Mouse (Mus musculus): Measurements from ENCODE around the gene Mtcl1. TPM values are rescaled to one million over a fixed set of nuclear protein-coding genes. Genes with fewer than 3 reads are reported as not detected.

The Mtcl1 gene
- polyA plus RNA-seq, 1 experiment from 2014 or later = 0.21 TPM

DNA sequence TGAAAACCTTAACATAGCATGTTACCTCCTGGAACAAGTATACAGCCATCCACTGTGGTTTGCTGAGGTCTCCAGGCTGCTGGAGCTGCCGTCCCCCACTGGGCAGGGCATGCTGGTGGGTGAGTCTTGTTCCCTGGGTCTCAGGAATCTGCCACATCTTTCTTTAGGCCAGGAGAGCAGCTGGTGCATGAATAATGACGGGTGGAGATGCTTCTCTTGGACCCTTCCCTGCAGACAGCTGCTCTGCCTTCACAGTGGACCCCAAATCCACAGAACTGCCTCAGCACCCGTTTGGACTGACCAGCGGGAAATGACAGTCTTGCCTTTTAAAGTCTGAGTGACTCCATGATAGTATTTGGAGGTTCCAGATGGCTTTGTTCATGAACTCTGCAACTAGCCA lies 114.7 kb downstream of the Mtcl1 start:
- 50% methylated on average over 4 of the region's 4 CpGs for WGBS (ENCODE audit: insufficient replicate concordance)
- Histone ChIP-seq H3K4me3 (ENCODE audit: low read depth, low read length) (no peak overlapping the region), H3K9ac (ENCODE audit: low read depth, low read length) (no peak overlapping the region), H3K4me2 (ENCODE audit: low read depth, low read length) (no peak overlapping the region), H3K27ac (ENCODE audit: low read length) (no peak overlapping the region), H3K36me3 (ENCODE audit: control insufficient read depth, insufficient read depth) (no peaks in the 10 kb centered on the region), H3K27me3 (ENCODE audit: control insufficient read depth, insufficient read depth, low read depth, low read length) (no peaks in the 10 kb centered on the region), H3K4me1 (ENCODE audit: control insufficient read depth, low read depth, low read length) (no peaks in the 10 kb centered on the region), H3K9me3 (replicated peaks; ENCODE audit: control insufficient read depth, low read length) (no peaks in the 10 kb centered on the region)
- ATAC-seq (ENCODE audit: low read depth) = no peak

DNA sequence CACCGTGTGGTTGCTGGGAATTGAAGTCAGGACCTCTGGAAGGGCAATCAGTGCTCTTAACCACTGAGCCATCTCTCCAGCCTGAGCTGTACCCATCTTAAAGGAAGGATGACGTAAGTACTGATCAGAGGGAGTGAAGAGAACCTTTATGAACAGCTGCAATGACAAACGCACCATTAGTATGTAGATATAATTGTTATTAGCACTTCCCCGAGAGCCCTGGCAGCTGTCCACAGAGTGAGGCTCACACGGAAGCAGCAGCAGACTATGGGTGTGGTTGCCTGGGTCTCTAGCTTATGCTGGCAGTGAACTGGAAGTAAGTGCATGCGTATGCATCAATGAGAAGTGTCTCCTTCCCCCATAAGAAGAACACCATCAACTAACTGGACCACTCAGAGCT lies 118.3 kb downstream of the Mtcl1 start:
- H3K4me3 ChIP-seq (ENCODE audit: low read depth, low read length) = no peak overlapping the region
- H3K4me2 ChIP-seq (ENCODE audit: low read depth, low read length) = no peak overlapping the region
- H3K9me3 ChIP-seq (replicated peaks; ENCODE audit: control insufficient read depth, low read length) = no peaks in the 10 kb centered on the region
- no peak overlapping the region for H3K9ac ChIP-seq (ENCODE audit: low read depth, low read length)
- no peaks in the 10 kb centered on the region for H3K36me3 ChIP-seq (ENCODE audit: control insufficient read depth, insufficient read depth)
- H3K4me1 ChIP-seq (ENCODE audit: control insufficient read depth, low read depth, low read length) = no peaks in the 10 kb centered on the region
- H3K27me3 ChIP-seq (ENCODE audit: control insufficient read depth, insufficient read depth, low read depth, low read length) = no peaks in the 10 kb centered on the region
- H3K27ac ChIP-seq (ENCODE audit: low read length) = no peak overlapping the region
- 59% methylated on average over 6 of the region's 6 CpGs for WGBS (ENCODE audit: insufficient replicate concordance)
- ATAC-seq (ENCODE audit: low read depth) = no peak

DNA sequence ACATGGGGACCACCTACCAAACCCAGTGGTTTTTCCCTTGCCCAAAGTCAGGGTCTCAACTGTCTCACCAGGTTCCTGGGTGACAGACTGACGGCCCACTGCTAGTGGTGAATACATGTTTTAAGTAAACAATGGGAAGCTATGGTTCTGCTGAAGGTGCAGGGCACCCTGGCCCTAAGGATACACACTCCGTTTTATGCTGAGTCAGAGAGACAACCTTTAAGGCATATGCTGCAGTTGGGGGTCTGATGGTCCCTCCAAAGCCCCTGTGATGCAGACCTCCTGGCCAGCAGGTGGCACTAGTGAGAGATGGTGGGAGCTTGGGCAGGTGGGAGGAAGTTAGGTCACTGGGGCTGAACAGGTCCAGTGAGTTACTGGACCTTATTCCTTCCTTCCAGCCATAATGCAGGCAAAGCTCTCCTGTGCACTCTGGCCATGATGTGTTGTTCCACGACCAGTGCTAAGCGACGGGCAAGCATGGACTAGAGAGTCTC lies 123.0 kb downstream of the Mtcl1 start:
- Histone ChIP-seq H3K27me3 (ENCODE audit: control insufficient read depth, insufficient read depth, low read depth, low read length) (no peaks in the 10 kb centered on the region), H3K27ac (ENCODE audit: low read length) (no peak overlapping the region), H3K9me3 (replicated peaks; ENCODE audit: control insufficient read depth, low read length) (no peaks in the 10 kb centered on the region), H3K9ac (ENCODE audit: low read depth, low read length) (no peak overlapping the region), H3K4me2 (ENCODE audit: low read depth, low read length) (no peak overlapping the region), H3K4me1 (ENCODE audit: control insufficient read depth, low read depth, low read length) (no peaks in the 10 kb centered on the region), H3K36me3 (ENCODE audit: control insufficient read depth, insufficient read depth) (no peaks in the 10 kb centered on the region), H3K4me3 (ENCODE audit: low read depth, low read length) (no peak overlapping the region)
- ATAC-seq (ENCODE audit: low read depth) = no peak
- WGBS (ENCODE audit: insufficient replicate concordance) = 68% methylated on average over 5 of the region's 5 CpGs

DNA sequence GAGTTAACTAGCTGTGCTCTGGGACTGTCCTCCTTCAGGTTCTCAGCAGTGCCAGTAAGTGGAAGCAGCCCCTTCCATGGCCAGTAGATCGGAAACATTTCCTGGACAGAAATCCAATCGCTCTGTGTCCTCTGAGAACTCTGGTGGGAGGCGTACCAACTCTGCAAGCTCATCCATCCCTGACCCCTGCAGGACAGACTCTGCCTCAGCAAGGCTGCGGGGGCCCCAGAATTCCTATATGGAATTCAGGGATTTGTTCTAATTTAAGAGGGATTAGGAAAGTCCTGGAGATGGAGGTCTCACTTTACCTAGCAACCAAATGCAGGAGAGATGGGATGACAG lies 123.4 kb downstream of the Mtcl1 start:
- no peaks in the 10 kb centered on the region for H3K9me3 ChIP-seq (replicated peaks; ENCODE audit: control insufficient read depth, low read length)
- H3K4me3 ChIP-seq (ENCODE audit: low read depth, low read length) = no peak overlapping the region
- WGBS (ENCODE audit: insufficient replicate concordance) = 66% methylated on average over 4 of the region's 4 CpGs
- no peak for ATAC-seq (ENCODE audit: low read depth)
- no peak overlapping the region for H3K27ac ChIP-seq (ENCODE audit: low read length)
- no peaks in the 10 kb centered on the region for H3K4me1 ChIP-seq (ENCODE audit: control insufficient read depth, low read depth, low read length)
- H3K27me3 ChIP-seq (ENCODE audit: control insufficient read depth, insufficient read depth, low read depth, low read length) = no peaks in the 10 kb centered on the region
- no peak overlapping the region for H3K9ac ChIP-seq (ENCODE audit: low read depth, low read length)
- no peaks in the 10 kb centered on the region for H3K36me3 ChIP-seq (ENCODE audit: control insufficient read depth, insufficient read depth)
- H3K4me2 ChIP-seq (ENCODE audit: low read depth, low read length) = no peak overlapping the region

DNA sequence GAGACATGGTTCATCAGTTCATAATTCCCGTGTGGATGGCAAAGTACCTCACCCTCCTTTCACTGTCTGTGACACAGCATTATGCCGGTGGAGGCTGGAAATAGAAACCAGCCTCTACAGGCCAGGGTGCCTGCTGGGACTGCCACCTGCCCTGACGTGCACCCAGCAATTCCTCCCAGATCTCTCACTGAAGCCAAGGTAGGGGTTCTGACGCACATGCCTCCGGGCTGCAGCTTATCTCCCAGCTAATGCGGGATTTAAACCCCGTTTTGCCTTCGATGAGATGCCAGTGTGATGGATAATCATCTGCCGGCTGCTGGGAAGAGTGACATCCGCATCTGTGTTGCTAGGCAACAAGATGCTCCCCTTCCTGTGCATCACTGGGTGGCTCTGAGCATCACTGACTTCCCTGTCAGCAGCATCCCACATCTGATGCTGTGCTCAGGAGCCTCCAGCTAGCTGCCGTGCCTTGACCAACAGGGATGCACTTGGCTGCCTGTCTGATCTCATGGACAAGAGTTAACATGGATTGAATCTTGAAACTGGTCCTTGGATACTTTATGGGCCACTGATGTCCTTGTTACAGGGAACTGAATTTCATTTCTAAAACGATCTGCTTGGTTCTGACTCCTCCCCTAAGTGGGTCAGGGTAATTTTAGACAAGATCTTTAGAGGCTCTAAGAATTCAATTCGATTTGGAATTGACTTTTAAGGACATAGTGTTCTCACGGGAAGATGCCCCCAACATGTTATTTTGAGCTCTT lies 123.9 kb downstream of the Mtcl1 start:
- H3K9me3 ChIP-seq (replicated peaks; ENCODE audit: control insufficient read depth, low read length) = no peaks in the 10 kb centered on the region
- no peak overlapping the region for H3K9ac ChIP-seq (ENCODE audit: low read depth, low read length)
- H3K4me3 ChIP-seq (ENCODE audit: low read depth, low read length) = no peak overlapping the region
- ATAC-seq (ENCODE audit: low read depth) = no peak
- WGBS (ENCODE audit: insufficient replicate concordance) = 55% methylated on average over 14 of the region's 14 CpGs
- H3K4me2 ChIP-seq (ENCODE audit: low read depth, low read length) = no peak overlapping the region
- H3K27ac ChIP-seq (ENCODE audit: low read length) = no peak overlapping the region
- H3K36me3 ChIP-seq (ENCODE audit: control insufficient read depth, insufficient read depth) = no peaks in the 10 kb centered on the region
- no peaks in the 10 kb centered on the region for H3K27me3 ChIP-seq (ENCODE audit: control insufficient read depth, insufficient read depth, low read depth, low read length)
- H3K4me1 ChIP-seq (ENCODE audit: control insufficient read depth, low read depth, low read length) = no peaks in the 10 kb centered on the region

DNA sequence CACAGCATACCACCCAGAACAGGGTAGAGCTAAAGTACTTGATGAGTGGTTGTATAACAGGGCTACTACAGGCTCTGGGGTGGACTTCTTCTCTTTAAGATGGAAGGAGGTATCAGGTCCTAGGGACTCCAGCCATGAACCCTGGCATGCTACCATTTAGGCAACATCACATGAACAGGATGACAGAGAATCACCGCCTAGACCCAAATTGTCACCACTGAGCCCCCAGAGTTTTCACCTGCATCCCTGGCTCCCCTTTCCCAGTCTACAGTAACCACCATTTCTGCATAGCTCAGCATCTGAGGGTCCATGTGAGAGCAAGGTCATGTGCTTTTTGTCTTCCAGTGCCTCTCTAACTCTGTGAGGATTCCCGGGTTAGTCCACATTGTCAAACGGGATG lies 124.7 kb downstream of the Mtcl1 start:
- H3K27me3 ChIP-seq (ENCODE audit: control insufficient read depth, insufficient read depth, low read depth, low read length) = no peaks in the 10 kb centered on the region
- H3K9ac ChIP-seq (ENCODE audit: low read depth, low read length) = no peak overlapping the region
- H3K4me1 ChIP-seq (ENCODE audit: control insufficient read depth, low read depth, low read length) = no peaks in the 10 kb centered on the region
- no peak overlapping the region for H3K4me3 ChIP-seq (ENCODE audit: low read depth, low read length)
- H3K9me3 ChIP-seq (replicated peaks; ENCODE audit: control insufficient read depth, low read length) = no peaks in the 10 kb centered on the region
- no peak for ATAC-seq (ENCODE audit: low read depth)
- 70% methylated on average over 3 of the region's 3 CpGs for WGBS (ENCODE audit: insufficient replicate concordance)
- H3K4me2 ChIP-seq (ENCODE audit: low read depth, low read length) = no peak overlapping the region
- no peaks in the 10 kb centered on the region for H3K36me3 ChIP-seq (ENCODE audit: control insufficient read depth, insufficient read depth)
- H3K27ac ChIP-seq (ENCODE audit: low read length) = no peak overlapping the region

DNA sequence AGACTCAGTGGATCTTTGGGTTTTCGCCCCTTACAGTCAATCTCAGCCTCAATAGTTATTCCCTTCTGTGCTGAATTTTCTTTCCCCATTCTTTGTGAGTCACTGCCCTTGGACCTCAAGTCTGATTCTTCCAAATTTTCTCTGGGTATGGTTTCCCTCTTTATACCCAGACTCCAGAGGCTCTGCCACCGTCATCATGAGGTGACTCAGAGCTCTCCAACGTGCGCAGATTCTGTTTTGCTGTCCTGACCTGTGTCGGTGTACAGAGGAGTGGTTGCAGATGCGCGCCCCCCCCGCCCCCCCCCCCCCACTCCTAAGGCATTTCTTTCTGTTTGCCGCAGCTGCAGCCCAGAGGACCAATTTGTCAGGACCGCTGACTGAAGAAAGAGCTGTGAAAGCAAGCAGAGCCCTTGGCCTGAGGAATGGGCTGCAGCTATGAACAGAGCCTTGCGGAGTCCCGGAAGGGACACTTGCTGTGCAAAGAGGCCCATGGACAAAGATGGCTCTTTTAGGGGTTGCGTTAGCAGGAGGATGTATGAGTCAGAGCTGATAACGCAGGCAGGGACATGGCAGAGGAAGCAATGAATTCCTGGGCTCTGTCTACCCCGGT lies 126.8 kb downstream of the Mtcl1 start:
- Histone ChIP-seq H3K4me1 (ENCODE audit: control insufficient read depth, low read depth, low read length) (no peaks in the 10 kb centered on the region), H3K4me2 (ENCODE audit: low read depth, low read length) (no peak overlapping the region), H3K4me3 (ENCODE audit: low read depth, low read length) (no peak overlapping the region), H3K27ac (ENCODE audit: low read length) (no peak overlapping the region), H3K9me3 (replicated peaks; ENCODE audit: control insufficient read depth, low read length) (no peaks in the 10 kb centered on the region), H3K36me3 (ENCODE audit: control insufficient read depth, insufficient read depth) (no peaks in the 10 kb centered on the region), H3K9ac (ENCODE audit: low read depth, low read length) (no peak overlapping the region), H3K27me3 (ENCODE audit: control insufficient read depth, insufficient read depth, low read depth, low read length) (no peaks in the 10 kb centered on the region)
- 51% methylated on average over 15 of the region's 15 CpGs for WGBS (ENCODE audit: insufficient replicate concordance)
- no peak for ATAC-seq (ENCODE audit: low read depth)

DNA sequence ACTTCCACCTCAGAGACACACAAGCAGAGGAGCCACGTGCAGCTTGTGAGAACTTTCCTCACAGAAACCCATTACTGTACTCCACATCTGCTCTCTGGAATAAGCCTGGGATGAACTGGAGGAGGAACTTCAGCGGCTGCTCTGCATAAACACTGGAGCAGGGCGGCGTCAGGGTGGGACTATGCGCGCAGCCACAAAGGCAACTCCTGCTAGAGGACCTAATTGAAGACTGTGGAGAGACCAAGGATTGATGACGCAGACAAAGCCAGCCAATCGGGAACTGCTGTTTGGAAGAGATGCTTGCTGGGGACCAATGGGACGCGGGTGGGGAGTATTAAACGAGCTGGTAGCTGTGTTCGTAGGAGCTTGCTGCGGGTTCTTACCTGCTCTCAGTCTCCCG lies 127.6 kb downstream of the Mtcl1 start:
- Histone ChIP-seq H3K4me3 (ENCODE audit: low read depth, low read length) (no peak overlapping the region), H3K9ac (ENCODE audit: low read depth, low read length) (no peak overlapping the region), H3K27ac (ENCODE audit: low read length) (no peak overlapping the region), H3K27me3 (ENCODE audit: control insufficient read depth, insufficient read depth, low read depth, low read length) (no peaks in the 10 kb centered on the region), H3K4me2 (ENCODE audit: low read depth, low read length) (no peak overlapping the region), H3K9me3 (replicated peaks; ENCODE audit: control insufficient read depth, low read length) (no peaks in the 10 kb centered on the region), H3K36me3 (ENCODE audit: control insufficient read depth, insufficient read depth) (no peaks in the 10 kb centered on the region), H3K4me1 (ENCODE audit: control insufficient read depth, low read depth, low read length) (no peaks in the 10 kb centered on the region)
- WGBS (ENCODE audit: insufficient replicate concordance) = 71% methylated on average over 14 of the region's 14 CpGs
- no peak for ATAC-seq (ENCODE audit: low read depth)

DNA sequence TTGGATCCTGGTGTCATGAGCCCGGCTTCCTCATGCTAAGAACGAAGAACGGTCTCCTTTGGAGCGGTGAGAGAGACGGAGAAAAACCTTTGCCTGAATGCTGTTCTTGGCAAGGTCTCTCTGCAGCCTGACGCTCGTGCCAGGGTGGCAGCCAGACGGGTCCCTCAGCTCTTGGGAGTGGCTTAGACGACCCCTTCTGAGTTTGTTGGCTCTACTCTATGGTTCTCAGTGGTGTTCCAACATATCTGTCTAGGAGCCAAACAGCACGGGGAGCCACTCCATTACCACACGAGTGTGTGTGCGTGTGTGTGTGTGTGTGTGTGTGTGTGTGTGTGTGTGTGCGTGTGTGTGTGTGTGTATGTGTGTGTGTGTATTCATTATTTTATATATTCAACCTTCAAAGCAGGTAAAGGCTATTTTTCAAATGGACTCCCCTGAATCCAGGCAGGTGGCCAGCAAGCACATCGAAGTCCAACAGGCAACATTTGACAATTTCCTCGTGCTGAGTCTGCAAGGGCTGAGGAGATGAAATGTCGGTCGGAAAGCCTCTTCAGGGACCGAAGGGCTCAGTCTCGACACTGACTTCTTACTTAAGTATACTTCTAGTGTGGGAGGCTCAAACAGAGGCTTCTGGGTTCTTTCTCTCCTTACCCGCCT lies 128.7 kb downstream of the Mtcl1 start:
- H3K9me3 ChIP-seq (replicated peaks; ENCODE audit: control insufficient read depth, low read length) = no peaks in the 10 kb centered on the region
- no peak for ATAC-seq (ENCODE audit: low read depth)
- H3K27me3 ChIP-seq (ENCODE audit: control insufficient read depth, insufficient read depth, low read depth, low read length) = no peaks in the 10 kb centered on the region
- no peaks in the 10 kb centered on the region for H3K4me1 ChIP-seq (ENCODE audit: control insufficient read depth, low read depth, low read length)
- H3K36me3 ChIP-seq (ENCODE audit: control insufficient read depth, insufficient read depth) = no peaks in the 10 kb centered on the region
- no peak overlapping the region for H3K4me2 ChIP-seq (ENCODE audit: low read depth, low read length)
- 70% methylated on average over 20 of the region's 20 CpGs for WGBS (ENCODE audit: insufficient replicate concordance)
- no peak overlapping the region for H3K9ac ChIP-seq (ENCODE audit: low read depth, low read length)
- no peak overlapping the region for H3K27ac ChIP-seq (ENCODE audit: low read length)
- H3K4me3 ChIP-seq (ENCODE audit: low read depth, low read length) = no peak overlapping the region
